Mouse (Mus musculus): Measurements from ENCODE around the gene Ppp1r1b.

The Ppp1r1b gene

DNA sequence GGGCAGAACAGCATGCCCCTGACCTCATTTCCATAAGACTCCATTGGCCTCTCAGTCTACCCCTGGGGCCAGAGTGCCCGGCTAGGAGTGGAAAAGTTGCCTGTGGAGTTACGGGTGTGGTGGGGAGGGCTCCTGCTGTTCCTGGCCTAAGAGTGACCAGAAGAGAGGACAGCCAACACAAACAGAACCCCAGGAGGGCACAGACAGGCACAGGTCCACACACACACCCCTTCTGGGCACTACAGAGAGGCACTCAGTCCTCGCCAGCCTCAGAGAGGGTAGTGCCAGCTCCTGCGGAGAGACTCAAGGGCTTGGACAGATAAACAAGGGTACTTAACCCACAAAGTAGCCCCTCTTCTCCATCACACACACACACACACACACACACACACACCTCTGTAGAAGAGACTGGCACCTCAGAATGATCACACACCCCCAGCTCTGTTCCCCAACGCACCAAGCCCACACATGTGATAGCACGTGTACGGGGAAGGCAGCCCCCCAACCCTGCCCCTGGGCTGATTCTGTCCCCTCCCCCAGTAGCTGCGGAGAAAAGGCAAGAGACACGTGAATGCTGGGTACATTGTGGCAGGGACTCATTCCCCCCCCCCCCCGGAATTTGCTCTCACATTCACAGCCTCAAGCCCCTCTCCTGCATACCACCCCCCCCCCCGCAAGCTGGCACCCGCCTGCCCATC lies 670 bp upstream of the Ppp1r1b start:
- no peak for DNase-seq

DNA sequence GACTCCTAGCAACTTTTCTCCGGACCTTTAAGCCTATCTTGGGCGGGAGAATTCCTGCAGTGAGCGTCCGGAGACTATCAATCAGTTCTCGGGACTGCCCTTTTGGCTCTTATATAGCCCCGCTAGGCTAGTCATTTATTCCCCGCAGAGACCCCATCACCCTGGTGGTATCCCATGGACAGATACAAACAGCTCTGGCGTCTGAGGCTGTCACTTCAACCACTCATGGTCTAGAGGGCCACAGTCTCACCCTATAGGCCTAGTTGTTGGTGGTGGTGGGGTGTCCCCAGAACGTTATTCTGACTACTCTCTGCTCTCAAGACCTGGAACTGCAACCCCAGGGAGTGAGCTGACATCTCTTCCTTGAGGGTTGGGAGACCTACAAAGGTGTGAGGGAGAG lies 1.1 kb downstream of the Ppp1r1b start:
- no peak for DNase-seq

DNA sequence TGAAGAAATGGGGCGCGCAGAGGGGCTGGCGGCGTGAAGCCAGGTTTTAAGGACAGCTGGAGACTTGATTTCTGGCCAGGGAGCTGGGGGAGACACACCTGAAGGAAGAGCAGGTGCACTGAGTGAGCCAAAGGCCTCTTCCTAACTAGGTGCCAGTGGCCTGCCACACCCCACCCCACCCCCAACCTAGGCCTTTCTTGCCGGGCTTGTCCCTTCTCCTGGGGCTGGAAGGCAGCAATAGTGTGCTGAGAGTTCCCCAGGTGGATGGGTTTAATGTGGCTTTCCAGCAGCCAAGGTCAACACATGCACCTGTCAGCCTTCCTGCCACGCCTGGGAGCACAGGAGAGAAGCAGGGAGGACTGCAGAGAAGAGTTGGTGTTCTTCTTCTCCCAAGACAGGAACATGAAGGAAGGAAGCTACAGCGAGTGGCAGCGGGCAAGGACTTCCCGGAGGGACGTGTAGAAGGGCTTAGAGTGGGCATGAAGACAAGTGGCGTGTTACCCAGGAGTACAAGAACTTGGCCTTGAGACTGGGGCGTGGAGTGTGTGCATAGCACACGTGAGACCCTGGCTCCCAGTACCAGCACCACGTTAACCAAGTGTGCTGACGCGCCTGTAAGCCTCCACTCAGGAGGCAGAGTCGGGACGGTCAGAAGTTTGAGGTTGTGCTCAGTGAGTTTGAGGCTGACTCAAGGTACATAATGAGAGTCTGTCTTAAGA lies 4.2 kb downstream of the Ppp1r1b start:
- DNase-seq, result no peak

DNA sequence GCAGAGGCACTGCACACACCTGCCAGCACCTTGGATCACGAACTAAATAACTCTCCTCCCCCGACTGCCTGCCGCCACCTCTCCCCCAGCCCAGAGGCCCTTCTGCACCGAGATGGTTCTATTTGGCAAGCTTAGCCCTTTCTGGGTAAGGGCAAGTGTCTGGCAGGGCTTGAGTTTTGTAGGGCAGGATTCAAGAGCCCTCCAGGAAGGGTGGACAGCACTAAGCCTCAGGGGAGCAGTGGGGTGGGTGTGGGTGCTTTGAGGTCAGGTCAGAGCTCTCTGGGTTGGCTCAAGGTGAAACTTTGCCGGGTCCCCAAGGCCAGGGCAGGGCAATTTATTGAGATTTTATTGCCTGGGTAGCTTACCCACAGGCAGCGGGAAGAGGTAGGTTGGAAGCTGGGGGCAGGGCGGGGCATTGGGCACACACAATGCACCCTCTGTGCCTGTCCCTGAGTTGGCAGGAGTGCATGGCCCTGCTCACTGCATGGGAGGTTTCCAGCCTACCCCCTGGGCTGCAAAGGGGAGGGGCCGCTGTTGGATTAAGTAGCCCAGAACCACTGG lies 5.5 kb downstream of the Ppp1r1b start:
- DNase-seq, result no peak

DNA sequence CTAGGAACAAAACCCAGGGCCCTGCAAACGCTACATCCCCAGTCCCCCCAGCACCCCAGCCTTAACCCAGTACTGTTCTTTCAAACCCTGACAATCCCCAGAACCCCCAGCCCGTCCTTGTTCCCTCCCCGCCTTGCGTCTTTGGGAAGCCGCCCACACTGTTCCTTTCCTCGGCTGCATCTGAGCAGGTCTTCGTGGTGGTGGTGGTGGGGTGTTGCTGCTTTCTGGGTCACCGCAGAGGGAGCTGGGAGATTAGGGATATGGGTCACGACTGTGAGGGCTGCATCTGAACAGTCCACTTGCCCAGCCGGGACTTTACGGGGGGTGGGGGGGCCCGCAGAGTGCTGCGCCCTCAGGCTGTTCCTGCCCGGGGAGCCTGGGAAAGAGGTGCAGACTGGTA lies 6.2 kb downstream of the Ppp1r1b start:
- DNase-seq, result no peak

DNA sequence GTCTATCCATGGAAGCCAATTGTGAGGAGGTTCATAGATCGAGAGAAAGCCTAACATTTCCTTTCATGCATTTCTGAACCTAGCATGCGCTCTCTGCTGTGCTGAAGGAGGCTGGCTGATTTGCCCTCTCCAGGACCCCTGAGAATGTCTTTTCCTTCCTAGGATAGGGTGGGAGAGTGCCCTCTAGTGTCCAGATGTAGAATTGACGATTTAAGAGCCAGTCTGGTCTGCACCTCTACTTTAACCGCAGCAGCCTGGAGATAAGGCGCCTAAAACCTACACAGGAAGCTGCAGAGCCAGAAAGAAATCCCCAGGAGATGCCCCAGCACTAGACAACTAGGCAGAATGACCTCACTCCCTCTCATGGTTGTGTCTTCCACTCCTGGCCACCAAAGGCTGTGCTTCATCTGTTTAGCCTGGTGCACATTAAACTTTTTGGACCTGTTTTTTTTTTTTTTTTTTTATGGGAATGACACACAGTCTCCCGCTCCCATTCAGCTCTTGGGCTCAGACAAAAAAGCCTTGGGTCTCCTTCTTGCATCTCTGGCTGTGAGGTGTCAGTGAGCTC lies 7.6 kb downstream of the Ppp1r1b start:
- peak in 1 of 2 experiments; percentile 37 for DNase-seq

DNA sequence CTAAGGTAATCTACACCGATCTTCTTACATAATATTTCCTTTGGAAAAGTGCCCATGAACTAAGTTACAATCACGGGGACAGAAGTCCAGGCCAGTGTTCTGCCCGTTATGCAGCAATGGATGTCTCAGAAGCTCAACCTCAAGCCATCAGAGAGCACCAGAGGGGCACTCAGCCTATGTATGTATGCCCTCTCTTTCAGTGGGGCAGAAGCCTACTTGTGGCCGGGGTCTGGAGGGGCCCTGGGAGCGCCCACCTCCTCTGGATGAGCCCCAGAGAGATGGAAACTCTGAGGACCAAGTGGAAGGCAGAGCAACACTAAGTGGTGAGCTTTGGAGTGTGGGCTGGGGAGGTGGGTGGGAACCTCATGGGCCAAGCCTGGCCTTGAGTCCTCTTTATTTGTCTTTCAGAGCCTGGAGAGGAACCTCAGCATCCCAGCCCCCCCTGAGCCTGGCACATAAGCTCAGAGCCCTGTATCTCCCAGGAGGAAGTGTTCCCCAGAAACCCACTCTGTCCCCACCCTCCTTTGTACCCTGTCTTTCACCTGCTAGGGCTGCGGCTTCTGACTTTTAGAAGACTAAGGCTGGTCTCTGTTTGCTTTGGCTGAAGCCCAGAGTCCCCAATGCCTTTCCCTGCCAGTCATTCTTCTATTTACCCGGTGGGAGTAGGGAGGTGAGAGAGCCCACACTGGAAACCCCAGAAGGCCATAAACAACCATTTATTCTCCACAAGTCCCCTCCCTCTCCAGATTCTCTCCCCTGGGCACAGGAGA lies 8.6 kb downstream of the Ppp1r1b start:
- DNase-seq, result no peak

DNA sequence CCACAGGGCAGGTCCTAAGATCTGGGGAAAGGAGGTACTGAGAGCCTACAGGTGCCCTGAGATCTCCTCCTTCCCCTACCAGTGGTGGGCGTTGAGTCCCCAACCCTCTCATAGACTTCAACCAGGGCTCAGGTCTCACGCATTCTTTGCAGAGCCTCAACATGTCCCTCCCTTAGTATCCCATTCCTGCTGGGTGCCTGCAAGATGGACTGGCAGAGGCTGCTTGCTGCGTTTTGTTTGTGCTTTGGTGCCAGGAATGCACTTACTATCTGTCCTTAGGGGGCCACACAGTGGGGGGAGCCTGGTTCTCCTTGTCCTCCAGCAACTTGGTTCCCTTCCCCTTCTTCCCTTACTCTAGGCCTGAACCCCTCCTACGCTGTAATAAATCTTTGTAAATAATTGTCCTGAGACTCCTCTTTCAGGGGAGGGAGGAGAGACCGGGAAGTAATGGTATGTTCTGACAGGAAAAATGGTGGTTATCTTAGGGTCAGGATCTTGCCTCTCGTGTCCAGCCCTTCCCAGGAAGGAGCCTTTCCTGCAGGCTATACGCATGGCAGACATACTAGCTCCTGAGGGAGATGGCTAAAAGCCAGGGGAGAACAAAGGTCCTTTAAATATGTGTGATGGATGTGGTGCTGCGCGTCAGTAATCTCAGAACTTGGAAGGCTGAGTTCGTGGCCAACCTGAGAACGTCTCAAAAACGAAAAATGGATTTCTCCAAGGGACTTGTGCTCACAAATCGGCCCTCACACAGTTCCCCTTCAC lies 9.4 kb downstream of the Ppp1r1b start:
- no peak for DNase-seq

DNA sequence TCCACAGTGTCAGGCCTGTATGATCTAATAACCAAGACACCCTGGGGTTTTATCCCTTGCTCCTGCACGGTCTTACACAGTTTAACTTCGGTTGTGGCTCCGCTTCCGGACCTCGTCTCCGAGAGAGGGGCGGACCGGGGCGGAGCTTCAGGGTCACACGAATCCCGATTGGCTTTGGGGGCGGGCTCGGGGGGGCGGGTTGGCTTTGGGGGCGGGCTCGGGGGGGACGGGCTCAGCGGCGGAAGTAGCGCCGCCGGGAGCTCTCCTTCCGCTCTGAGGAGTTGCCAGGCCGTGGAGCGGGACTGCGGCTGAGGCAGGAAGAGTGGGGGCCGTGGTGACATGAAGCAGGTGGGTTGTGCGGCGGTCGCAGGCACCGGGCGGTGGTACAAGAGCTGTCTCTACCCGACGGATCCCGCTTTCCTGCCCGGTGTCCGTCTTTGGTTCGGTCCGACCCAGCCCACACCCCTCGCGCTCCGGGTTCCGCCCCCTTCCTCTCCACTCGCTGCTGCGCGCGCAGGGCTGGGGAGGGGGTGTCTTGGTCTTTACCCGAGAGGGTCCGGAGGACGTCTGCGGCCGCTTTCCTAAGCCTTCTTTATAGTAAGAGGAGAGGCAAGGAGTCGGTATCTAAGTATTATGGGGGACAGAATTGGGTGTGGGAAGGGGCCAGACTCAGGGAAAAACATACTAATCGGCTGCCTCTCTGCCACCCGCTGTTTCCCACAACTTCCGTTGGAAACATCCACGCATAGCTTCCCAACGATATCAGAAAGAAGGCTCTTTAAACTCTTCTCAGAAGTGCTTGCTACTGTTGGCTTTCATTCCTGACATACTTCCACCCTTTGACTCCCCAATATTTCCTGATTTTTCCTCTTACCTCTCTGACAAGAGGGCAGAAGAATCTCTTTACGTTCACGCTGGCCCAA lies 10.2 kb downstream of the Ppp1r1b start, which contains the start of gene Stard3:
Gene Stard3, plus strand, starts transcription at position 208 of the 923 bp plus-strand sequence.
- peak; percentile 81 to 91 for DNase-seq

DNA sequence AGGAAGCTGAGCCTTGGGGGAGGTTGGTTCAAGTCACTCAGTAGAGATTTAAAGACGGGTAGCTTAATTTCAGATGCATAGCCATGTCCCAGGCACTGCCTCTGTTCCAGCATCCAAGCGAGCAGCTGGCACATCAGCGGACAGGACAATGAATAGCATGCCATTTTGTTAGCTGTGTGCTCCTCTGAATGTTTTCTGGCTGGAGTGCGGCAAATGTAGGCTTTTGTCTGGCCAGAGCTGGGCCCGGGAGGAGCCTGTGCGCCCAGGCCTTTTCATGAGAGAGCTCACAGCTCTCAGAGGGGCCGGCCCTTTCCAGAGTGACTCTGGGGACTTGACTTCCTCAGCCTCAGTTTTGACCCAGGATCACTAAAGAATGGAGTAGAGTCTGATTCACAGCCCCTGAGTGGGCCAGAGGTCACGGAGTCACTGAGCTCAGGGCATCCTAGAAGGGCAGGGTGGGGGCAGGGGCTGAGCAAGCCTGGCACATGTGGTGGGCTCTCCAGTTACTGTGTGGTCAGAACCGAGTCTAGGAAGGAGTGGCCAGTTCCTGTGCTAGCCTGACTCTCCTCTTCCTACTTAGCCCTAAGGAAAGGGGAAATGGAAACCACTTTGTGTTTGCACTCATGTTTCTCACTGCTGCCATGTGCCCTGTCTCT lies 12.8 kb downstream of the Ppp1r1b start:
- no peak for DNase-seq

DNA sequence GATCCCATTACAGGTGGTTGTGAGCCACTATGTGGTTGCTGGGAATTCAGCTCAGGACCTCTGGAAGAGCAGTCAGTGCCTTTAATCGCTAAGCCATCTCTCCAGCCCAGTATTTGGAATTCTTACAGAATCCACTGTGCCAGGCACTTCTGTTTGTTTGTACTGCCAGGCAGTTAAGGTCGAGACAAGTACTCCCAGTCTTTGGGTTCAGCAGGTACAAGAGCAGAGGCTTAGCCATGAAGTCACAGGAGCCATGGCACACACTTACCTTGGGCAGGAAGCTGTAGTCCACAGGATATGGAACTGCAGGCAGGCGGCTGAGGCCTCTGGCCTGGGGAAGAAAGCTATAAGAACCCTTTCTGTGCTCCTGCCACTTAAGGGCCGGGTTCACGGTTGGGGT lies 15.6 kb downstream of the Ppp1r1b start:
- no peak for DNase-seq

DNA sequence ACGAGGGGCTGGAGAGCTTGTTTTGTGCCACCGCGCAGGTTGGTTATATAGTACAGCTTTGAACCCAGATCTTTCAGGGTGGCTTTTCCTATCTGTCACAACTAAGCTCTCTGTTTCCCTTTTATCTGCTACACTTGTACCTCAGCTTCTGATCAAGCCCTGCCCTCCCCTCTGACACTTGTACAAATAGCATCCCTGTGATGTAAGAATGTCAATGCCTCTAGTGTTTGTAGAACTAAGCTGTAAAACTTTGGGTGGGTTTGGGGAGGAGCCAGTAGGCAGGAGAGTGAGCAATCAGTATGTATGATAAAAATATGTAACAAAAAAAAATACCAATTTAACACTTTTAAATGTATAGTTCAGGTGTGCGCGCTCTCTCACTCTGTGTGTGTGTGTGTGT lies 16.2 kb downstream of the Ppp1r1b start:
- DNase-seq, result no peak

DNA sequence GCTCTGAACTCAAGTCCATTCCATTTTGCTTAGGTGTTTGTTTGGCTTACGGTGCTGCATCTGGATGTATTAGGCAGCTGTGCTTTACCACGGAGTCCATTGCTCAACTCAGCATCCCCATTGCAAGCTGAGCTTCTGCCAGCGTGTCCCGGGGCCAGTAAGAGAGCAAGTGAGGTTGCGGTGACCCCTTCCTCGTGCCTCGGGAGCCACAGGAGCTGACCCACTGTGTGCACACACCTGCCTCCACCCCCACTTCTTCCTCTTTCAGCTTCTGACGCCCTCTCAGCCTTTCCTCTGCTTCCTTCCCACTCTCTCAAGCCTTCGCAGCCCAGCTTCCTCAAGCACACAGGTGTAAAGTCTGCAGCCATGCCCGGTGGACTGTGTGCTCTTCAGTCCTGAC lies 18.1 kb downstream of the Ppp1r1b start:
- no peak for DNase-seq

DNA sequence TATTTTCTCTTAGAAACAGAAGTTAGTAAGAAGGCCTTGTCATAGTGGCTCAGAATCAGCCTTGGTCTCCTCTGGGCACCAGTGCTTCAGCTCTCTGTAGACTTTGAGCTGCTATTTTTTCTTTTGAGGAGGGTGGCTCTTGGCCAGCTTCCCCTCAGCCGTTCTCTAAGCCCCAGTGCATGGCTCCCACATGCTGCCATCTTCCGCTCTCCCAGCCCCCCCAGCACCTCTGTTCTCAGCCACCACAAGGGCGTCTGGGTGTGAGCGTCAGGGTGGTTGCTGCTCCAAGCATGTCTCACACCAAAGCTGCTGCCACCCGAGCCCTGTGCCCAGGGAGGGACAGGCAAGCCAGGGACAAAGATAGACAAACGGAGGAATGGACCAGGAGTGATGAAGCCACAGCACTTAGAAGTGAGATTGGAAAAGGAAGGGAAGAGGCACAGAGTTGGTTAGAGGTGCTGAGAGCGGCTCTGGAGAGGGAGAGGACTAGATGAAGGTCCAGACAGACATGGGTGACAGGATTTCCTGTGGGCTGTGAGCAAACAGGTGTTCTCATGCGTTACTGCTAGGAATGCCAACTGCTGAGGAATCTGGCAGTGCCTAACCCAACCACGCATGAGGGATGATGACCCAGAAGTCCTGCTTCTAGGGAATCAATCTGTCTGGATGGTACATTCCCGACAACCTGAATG lies 19.1 kb downstream of the Ppp1r1b start:
- no peak for DNase-seq

DNA sequence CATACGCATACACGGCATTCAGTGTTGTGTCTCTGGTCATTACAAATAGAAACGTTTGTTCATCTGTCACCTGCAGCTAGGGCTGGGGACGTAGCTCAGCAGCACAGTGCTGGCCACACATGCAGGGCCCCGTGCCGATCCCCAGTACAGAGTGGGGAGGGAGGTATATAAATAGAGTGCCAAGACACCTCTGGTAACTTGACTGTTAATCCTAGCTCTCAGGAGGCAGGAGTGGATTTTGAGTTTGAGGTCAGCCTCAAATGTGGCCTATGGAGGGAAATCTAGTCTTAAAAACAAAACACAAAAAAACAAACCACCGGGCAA lies 19.6 kb downstream of the Ppp1r1b start:
- no peak for DNase-seq

DNA sequence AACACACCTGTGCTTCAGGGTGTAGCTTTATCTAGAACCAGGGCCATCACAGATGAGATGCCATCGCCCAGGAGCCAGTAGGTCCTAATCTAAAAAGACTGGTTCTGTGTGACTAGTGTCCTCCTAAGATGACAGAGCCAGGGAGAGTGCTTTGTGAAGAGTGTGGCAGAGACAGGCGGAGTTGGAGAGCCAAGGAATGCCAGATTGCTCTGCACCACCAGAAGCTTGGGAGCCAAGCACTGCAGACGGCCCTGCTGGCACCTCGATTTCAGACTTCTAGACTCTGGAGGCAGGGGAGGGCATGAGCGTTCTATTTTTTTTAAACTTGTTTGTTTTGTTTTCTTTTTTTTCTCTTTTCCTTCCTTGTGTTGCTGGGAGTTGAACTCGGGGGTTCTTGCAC lies 21.1 kb downstream of the Ppp1r1b start:
- DNase-seq, result no peak

DNA sequence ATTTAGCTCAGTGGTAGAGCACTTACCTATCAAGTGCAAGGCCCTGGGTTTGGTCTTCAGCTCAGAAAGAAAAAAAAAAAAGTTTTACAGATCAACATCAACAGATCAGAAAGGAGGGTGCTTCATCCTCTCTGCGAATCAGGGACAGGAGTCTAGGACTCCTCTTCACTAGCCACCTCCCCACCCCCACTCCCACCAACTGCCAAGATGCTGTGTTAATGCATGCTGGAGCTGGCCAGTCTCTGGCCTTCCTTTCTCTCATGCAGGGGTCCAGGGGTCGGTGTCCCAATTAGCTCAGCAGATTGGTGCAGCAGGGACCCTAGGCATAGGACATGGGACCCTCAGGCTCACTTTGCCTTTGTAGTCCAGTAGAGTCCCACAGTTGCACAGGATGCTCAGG lies 22.4 kb downstream of the Ppp1r1b start:
- no peak for DNase-seq

DNA sequence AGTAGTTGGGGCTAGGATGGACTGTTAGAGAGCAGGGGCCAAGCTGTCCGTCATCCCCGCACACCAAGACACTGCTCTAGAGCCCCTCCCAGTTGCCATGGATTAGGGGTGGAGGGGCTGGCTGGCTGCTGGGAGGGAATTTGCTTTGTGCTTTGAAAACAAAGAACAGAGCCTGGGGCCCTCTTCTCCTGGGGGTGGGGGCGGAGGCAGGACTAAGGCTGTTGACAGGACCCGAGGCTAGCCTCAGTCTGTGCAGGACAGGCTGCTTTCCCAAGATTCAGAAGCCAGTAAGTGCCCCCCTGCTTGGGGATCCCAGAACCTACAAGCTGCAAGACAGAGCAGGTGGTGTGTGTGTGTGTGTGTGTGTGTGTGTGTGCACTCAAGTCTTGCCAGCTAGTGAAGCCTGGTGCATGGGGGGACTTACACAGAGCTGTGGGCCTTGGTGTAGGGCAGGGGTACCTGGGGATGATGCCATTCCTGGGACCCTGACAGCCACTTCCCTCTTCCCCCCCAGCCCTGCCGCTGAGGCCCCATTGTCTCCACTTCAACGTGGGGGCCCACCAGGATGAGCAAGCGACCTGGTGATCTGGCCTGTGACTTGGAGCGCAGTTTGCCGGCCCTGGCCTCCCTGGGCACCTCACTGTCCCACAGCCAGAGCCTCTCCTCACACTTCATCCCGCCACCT lies 23.5 kb downstream of the Ppp1r1b start:
- no peak for DNase-seq

DNA sequence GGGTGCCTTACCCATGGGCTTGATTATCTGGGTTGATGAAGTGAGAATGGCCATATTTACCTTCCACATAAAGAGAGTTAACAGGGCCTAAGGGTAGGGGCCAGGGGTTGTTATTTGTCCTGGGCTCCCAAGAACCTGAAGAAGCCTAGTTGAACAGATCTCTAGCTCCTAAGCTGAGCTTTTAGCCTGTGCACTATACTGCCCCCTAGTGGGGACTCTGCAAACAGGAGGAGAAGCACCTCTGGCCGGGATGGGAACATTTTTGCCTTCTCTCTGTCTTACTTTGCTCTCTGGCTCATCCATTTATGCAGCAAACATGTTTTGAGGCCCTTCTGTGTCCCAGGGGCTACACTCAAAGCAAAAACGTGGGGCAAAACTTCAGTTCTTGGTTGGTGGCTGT lies 24.2 kb downstream of the Ppp1r1b start:
- DNase-seq, result peak in 1 of 2 experiments; percentile 48

DNA sequence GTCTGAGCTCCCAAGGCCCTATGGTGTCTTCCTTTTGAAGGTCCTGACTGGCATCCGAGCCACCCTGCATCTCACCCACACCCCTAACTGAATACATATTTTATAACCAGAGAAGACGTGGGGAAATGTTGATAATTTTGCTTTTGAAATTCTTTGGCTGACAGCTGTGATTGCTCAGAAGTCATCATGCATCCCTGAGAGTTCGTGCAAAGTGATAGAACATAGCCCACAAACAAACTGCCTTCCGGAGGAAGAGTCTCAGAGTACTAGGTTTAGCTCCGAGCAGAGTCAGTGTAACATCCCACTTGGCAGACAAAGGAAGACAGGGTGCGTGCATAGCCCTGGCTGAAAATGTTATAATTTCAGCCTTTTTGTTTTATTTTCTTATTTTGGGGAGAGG lies 25.0 kb downstream of the Ppp1r1b start:
- no peak for DNase-seq
